Mouse (Mus musculus) C2C12 (cell line): ENCODE measurements around the gene Hspa12a.

ENCODE experiments used
- CTCF ChIP-seq: IDR thresholded peaks from one replicate; pipeline ENCODE4 v1.5.1; 2011; ENCODE audit not compliant: control insufficient read depth, insufficient read depth, insufficient read length
- MYOG ChIP-seq: IDR thresholded peaks from one replicate; pipeline ENCODE4 v1.6.1; 2011; ENCODE audit not compliant: control insufficient read depth, insufficient read length; ENCODE audit errors: extremely low read depth

- TF ChIP-seq CTCF (no peak), MYOG (no peak)
Measured at GRCm38 (mm10) chr19:58979436-58980055, 36.1 kb upstream of the Hspa12a start.
